Mouse (Mus musculus) small intestine, adult 2 months (tissue): ENCODE data around the gene Ube2l6. TPM values are rescaled to one million over a fixed set of nuclear protein-coding genes. Genes with fewer than 3 reads are reported as not detected.

Experiments
- H3K27ac ChIP-seq: fragments of 200-500 bp; 2 replicates; pipeline ENCODE4 v1.5.1; 2012; ENCODE audit warnings: low read depth, low read length, control low read depth, inconsistent platforms; ENCODE audit not compliant: insufficient read depth
- H3K27me3 ChIP-seq: fragments of 200-500 bp; 2 replicates; pipeline ENCODE4 v1.6.1; 2012; ENCODE audit warnings: mild to moderate bottlenecking, moderate library complexity, low read length, inconsistent platforms; ENCODE audit not compliant: control insufficient read depth, insufficient read depth
- H3K36me3 ChIP-seq: fragments of 200-500 bp; 2 replicates; pipeline ENCODE4 v1.6.1; 2012; ENCODE audit warnings: mild to moderate bottlenecking, low read length, control low read depth, inconsistent platforms; ENCODE audit not compliant: control insufficient read depth, insufficient read depth
- H3K4me1 ChIP-seq: fragments of 200-500 bp; 2 replicates; pipeline ENCODE4 v1.6.1; 2012; ENCODE audit warnings: low read length, inconsistent platforms, mixed read lengths; ENCODE audit not compliant: control insufficient read depth, insufficient read depth, insufficient read length
- H3K4me3 ChIP-seq: fragments of 200-500 bp; 2 replicates; pipeline ENCODE4 v1.5.1; 2012; ENCODE audit warnings: low read depth, mild to moderate bottlenecking, control low read depth, inconsistent platforms, low read length, moderate library complexity
- CTCF ChIP-seq: fragments of 200-500 bp; IDR thresholded peaks from 2 replicates; pipeline ENCODE4 v1.5.1; 2012; ENCODE audit warnings: low read depth, mild to moderate bottlenecking, control low read depth, inconsistent platforms, low read length, moderate library complexity, mixed read lengths; ENCODE audit not compliant: insufficient replicate concordance, insufficient read length; ENCODE audit errors: extremely low read depth
- POLR2A ChIP-seq: fragments of 200-500 bp; IDR thresholded peaks from 2 replicates; pipeline ENCODE4 v1.6.1; 2012; ENCODE audit warnings: low read depth, mild to moderate bottlenecking, control low read depth, inconsistent platforms, low read length, moderate library complexity
- WGBS: fragments of 180-500 bp; shearing (Covaris S2); methylation state at CpG from one replicate; pipeline ENCODE4 v1.1.7; 2018; 5-methylcytosine and 5-hydroxymethylcytosine counted together
- polyA plus RNA-seq: library from polyadenylated mRNA; depleted of rRNA; stranded (reverse); fragments of >200 nt; gene quantifications from 2 replicates; pipeline ENCODE4 v1.2.3, GENCODE M21; 2012; rRNA removed

Ube2l6 gene
- polyA plus RNA-seq, 1 experiment = 85.7 TPM

GRCm38 (mm10) chr2:84841905-84842304 lies 43.3 kb downstream of the Ube2l6 start:
- H3K27me3 ChIP-seq = peaks cover 29% of the 10 kb centered on the region
- no peaks in the 10 kb centered on the region for H3K36me3 ChIP-seq
- TF ChIP-seq CTCF = no peak
- no peak for TF ChIP-seq POLR2A
- no peak overlapping the region for H3K4me3 ChIP-seq
- peaks cover 16% of the 10 kb centered on the region for H3K4me1 ChIP-seq
- H3K27ac ChIP-seq = no peak overlapping the region

- H3K27me3 ChIP-seq = peaks cover 24% of the 10 kb centered on the region
- no peak overlapping the region for H3K4me3 ChIP-seq
- WGBS = 72% methylated on average over 6 of the region's 6 CpGs
These were observed 45.0 kb downstream of the Ube2l6 start for GRCm38 (mm10) chr2:84843654-84844053.

GRCm38 (mm10) chr2:84845226-84845625 lies 46.6 kb downstream of the Ube2l6 start:
- H3K4me3 ChIP-seq = no peak overlapping the region
- 26% methylated on average over 1 of the region's 1 CpGs for WGBS
- TF ChIP-seq CTCF (no peak), POLR2A (no peak)
- H3K27me3 ChIP-seq = peaks cover 9% of the 10 kb centered on the region
- no peak overlapping the region for H3K27ac ChIP-seq
- H3K4me1 ChIP-seq = peaks cover 9% of the 10 kb centered on the region; the same call in 1 of the 2 replicates
- H3K36me3 ChIP-seq = no peaks in the 10 kb centered on the region

More at GRCm38 (mm10) chr2:84843654-84844053, 45.0 kb downstream of the Ube2l6 start:
- Histone ChIP-seq H3K36me3 (no peaks in the 10 kb centered on the region), H3K27ac (no peak overlapping the region), H3K4me1 (peaks cover 11% of the 10 kb centered on the region)
- TF ChIP-seq CTCF (no peak), POLR2A (no peak)

- 31% methylated on average over 7 of the region's 7 CpGs for WGBS
- peak overlapping the region; percentile 38 for H3K4me3 ChIP-seq
These were observed 51.9 kb downstream of the Ube2l6 start for GRCm38 (mm10) chr2:84850407-84851129.

GRCm38 (mm10) chr2:84851130-84852040 lies 52.8 kb downstream of the Ube2l6 start:
- no peaks in the 10 kb centered on the region for H3K27me3 ChIP-seq
- H3K4me3 ChIP-seq = peak overlapping the region; percentile 38
- no peaks in the 10 kb centered on the region for H3K36me3 ChIP-seq
- 34% methylated on average over 23 of the region's 23 CpGs for WGBS
- no peak overlapping the region for H3K27ac ChIP-seq
- H3K4me1 ChIP-seq = peaks cover 2% of the 10 kb centered on the region; the same call in 1 of the 2 replicates
- TF ChIP-seq POLR2A = no peak
- TF ChIP-seq CTCF = no peak

More at GRCm38 (mm10) chr2:84850407-84851129, 51.9 kb downstream of the Ube2l6 start:
- no peaks in the 10 kb centered on the region for H3K27me3 ChIP-seq
- no peaks in the 10 kb centered on the region for H3K36me3 ChIP-seq
- no peak for TF ChIP-seq POLR2A
- no peak for TF ChIP-seq CTCF
- H3K4me1 ChIP-seq = peaks cover 2% of the 10 kb centered on the region; the same call in 1 of the 2 replicates
- H3K27ac ChIP-seq = peak overlapping the region; percentile 54; the same call in 1 of the 2 replicates

- Histone ChIP-seq H3K4me3 (no peak overlapping the region), H3K36me3 (no peaks in the 10 kb centered on the region)
These were observed 57.1 kb downstream of the Ube2l6 start for GRCm38 (mm10) chr2:84855732-84856131.

GRCm38 (mm10) chr2:84858551-84858950 lies 59.9 kb downstream of the Ube2l6 start:
- no peak overlapping the region for H3K27ac ChIP-seq
- H3K27me3 ChIP-seq = no peaks in the 10 kb centered on the region
- TF ChIP-seq CTCF (no peak), POLR2A (no peak)
- H3K4me3 ChIP-seq = no peak overlapping the region
- no peaks in the 10 kb centered on the region for H3K36me3 ChIP-seq
- WGBS = 89% methylated on average over 1 of the region's 1 CpGs
- H3K4me1 ChIP-seq = no peaks in the 10 kb centered on the region

More at GRCm38 (mm10) chr2:84855732-84856131, 57.1 kb downstream of the Ube2l6 start:
- no peak overlapping the region for H3K27ac ChIP-seq
- TF ChIP-seq CTCF (peak; percentile 70; the same call in 1 of the 2 replicates), POLR2A (no peak)
- WGBS = 62% methylated on average over 2 of the region's 2 CpGs
- no peaks in the 10 kb centered on the region for H3K4me1 ChIP-seq
- no peaks in the 10 kb centered on the region for H3K27me3 ChIP-seq

Other genes starting within 250 kb of the Ube2l6 start
- 29.0 and 80.2 TPM in 2 replicates for gene Ctnnd1, start 148.1 kb upstream of the Ube2l6 start, polyA plus RNA-seq
- gene Btbd18, start 139.7 kb upstream of the Ube2l6 start, polyA plus RNA-seq = not detected in 2 replicates
- 42.8 and 47.3 TPM in 2 replicates for gene Selenoh, start 128.1 kb upstream of the Ube2l6 start, polyA plus RNA-seq
- gene Gm28635, start 120.8 kb upstream of the Ube2l6 start, polyA plus RNA-seq = not detected in 2 replicates
- gene Med19, start 120.4 kb upstream of the Ube2l6 start, polyA plus RNA-seq = 2.7 and 5.1 TPM in 2 replicates
- gene Tmx2, start 119.7 kb upstream of the Ube2l6 start, polyA plus RNA-seq = 15.5 and 17.4 TPM in 2 replicates
- 23.2 and 46.1 TPM in 2 replicates for gene Zdhhc5, start 83.6 kb upstream of the Ube2l6 start, polyA plus RNA-seq
- 4.3 and 11.4 TPM in 2 replicates for gene Clp1, start 71.5 kb upstream of the Ube2l6 start, polyA plus RNA-seq
- gene Ypel4, start 64.8 kb upstream of the Ube2l6 start, polyA plus RNA-seq = 0.57 and 2.4 TPM in 2 replicates
- 0.18 and 0.25 TPM in 2 replicates for gene Gm19426, start 55.2 kb upstream of the Ube2l6 start, polyA plus RNA-seq
- 66.5 and 97.6 TPM in 2 replicates for gene Serping1, start 23.4 kb upstream of the Ube2l6 start, polyA plus RNA-seq
- 0.06 TPM in 1 of 2 replicates, not detected in the other for gene Smtnl1, start 23.8 kb downstream of the Ube2l6 start, polyA plus RNA-seq
- gene Timm10, start 28.2 kb downstream of the Ube2l6 start, polyA plus RNA-seq = 28.6 and 32.0 TPM in 2 replicates
- gene Slc43a1, start 40.0 kb downstream of the Ube2l6 start, polyA plus RNA-seq = 1.8 and 4.4 TPM in 2 replicates
- 4.8 and 11.8 TPM in 2 replicates for gene Rtn4rl2, start 87.9 kb downstream of the Ube2l6 start, polyA plus RNA-seq
- gene Slc43a3, start 137.8 kb downstream of the Ube2l6 start, polyA plus RNA-seq = 14.4 and 31.1 TPM in 2 replicates
- gene Prg2, start 181.6 kb downstream of the Ube2l6 start, polyA plus RNA-seq = 0.49 and 1.1 TPM in 2 replicates
- gene Prg3, start 189.4 kb downstream of the Ube2l6 start, polyA plus RNA-seq = not detected in 2 replicates
- gene Ssrp1, start 238.4 kb downstream of the Ube2l6 start, polyA plus RNA-seq = 27.0 and 47.2 TPM in 2 replicates
- gene P2rx3, start 238.6 kb downstream of the Ube2l6 start, polyA plus RNA-seq = 0.16 and 0.17 TPM in 2 replicates
- gene Tnks1bp1, start 249.2 kb downstream of the Ube2l6 start, polyA plus RNA-seq = 29.6 and 36.9 TPM in 2 replicates